Mouse (Mus musculus) embryonic fibroblast, embryonic 13.5 days (primary cell): ENCODE results near the gene Slc25a24. TPM values are rescaled to one million over a fixed set of nuclear protein-coding genes. Genes with fewer than 3 reads are reported as not detected.
A peak's percentile ranks its signal among the peaks of the same experiment; 100 is the strongest.

Experiments
- H3K27ac ChIP-seq: 2 replicates; pipeline ENCODE4 v1.5.1; 2012; ENCODE audit warnings: low read length, control low read depth, inconsistent platforms; ENCODE audit not compliant: insufficient read depth
- H3K4me1 ChIP-seq: 2 replicates; pipeline ENCODE4 v1.6.1; 2011; ENCODE audit warnings: low read length; ENCODE audit not compliant: control insufficient read depth, insufficient read depth
- H3K4me3 ChIP-seq: 2 replicates; pipeline ENCODE4 v1.5.1; 2011; ENCODE audit warnings: mild to moderate bottlenecking, control low read depth, low read length; ENCODE audit not compliant: insufficient read depth
- CTCF ChIP-seq: IDR thresholded peaks from 2 replicates; pipeline ENCODE4 v1.5.1; 2011; ENCODE audit warnings: mild to moderate bottlenecking, control low read depth, low read length, moderate library complexity, borderline replicate concordance; ENCODE audit not compliant: insufficient read depth
- POLR2A ChIP-seq: IDR thresholded peaks from 2 replicates; pipeline ENCODE4 v1.6.1; 2011; ENCODE audit warnings: low read depth, mild to moderate bottlenecking, control low read depth, low read length, moderate library complexity
- polyA plus RNA-seq: library from polyadenylated mRNA; stranded (reverse); fragments of >200 nt; gene quantifications from 2 replicates; pipeline ENCODE4 v1.2.4, GENCODE M21; 2011; ENCODE audit warnings: low read depth; ENCODE audit not compliant: missing spikeins, insufficient read length

The Slc25a24 gene
- polyA plus RNA-seq, 1 experiment: 58.7 TPM

DNA sequence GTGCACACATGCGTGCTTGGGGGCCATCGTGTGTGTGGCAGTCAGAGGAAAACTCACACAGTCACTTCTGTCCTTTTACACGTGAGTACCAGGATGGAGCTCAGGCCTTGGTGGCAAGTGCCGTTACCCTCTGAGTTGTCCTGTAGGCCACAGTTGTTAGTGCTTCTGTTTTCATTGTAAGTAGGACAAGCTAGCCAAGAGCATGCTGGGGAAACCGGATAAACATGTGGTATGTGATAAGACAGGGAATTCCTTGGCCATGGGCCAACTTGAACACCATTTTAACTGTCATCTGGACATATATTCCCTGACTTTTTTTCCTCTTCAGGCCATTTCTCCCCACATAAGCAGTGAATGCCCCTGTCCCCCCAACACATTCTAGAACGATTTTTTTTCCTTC is 2.6 kb downstream of the Slc25a24 start:
- Histone ChIP-seq H3K27ac (no peak overlapping the region), H3K4me3 (no peak overlapping the region), H3K4me1 (peaks cover 8% of the 10 kb centered on the region; the same call in 1 of the 2 replicates)
- TF ChIP-seq POLR2A: no peak
- TF ChIP-seq CTCF: no peak

DNA sequence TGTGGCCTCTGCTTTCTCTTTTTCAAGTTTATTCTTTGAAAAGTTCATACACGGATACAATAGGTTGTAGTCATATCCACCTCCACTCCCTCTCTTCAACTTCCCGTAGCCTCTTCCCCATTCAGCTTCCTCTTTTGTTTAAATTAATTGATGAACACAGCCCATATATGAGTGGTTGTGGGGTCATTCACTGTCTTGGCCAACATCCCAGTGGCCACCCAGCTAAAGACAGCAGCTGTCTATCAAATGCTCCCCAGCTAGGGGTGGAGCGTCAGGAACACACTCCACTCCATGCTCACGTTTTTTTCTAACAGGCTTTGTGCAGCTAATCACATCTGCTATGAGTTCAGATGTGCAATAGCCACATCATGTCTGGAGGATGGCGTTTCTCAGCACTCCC is 6.8 kb downstream of the Slc25a24 start:
- no peak overlapping the region for H3K4me3 ChIP-seq
- H3K4me1 ChIP-seq: peaks cover 5% of the 10 kb centered on the region; the same call in 1 of the 2 replicates
- no peak overlapping the region for H3K27ac ChIP-seq
- TF ChIP-seq CTCF: no peak
- no peak for TF ChIP-seq POLR2A

DNA sequence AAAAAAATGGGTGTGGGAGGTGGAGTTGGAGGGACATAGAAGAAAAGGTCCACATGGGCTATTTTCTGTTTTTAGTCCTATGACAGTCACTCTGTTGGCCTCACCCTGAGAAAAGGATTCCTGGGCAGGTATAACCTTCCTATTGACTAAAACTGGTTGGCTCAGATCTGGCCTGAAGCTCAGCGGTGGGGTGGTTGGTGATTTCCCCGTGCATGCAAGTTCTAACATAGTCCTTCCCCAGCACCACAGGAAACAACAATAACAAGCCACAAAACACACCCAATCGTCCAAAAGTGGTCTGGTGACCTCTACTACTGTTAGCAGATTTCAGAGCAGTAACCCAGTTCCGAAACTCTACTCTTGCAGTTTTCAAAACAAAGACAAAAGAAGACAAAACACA is 10.0 kb downstream of the Slc25a24 start:
- Histone ChIP-seq H3K4me3 (no peak overlapping the region), H3K27ac (no peak overlapping the region), H3K4me1 (no peaks in the 10 kb centered on the region)
- TF ChIP-seq CTCF (no peak), POLR2A (no peak)

DNA sequence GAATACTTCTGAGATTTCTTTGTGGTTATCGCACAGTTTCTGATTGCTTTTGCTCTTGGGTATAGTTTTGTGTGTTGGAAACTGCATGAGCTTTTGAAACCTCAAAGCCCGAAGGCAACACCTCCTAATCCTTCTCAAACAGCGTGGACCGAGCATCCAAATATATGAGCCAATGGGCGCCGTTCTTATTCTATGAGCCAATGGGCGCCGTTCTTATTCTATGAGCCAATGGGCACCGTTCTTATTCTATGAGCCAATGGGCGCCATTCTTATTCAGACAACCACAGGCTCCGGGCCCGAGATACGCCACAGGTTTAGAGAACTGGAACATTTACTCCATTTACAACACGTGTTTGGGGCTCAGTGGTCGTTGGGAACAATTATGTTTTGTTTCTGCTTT is 11.1 kb downstream of the Slc25a24 start:
- Histone ChIP-seq H3K27ac (no peak overlapping the region), H3K4me3 (no peak overlapping the region), H3K4me1 (no peaks in the 10 kb centered on the region)
- TF ChIP-seq POLR2A (no peak), CTCF (no peak)

DNA sequence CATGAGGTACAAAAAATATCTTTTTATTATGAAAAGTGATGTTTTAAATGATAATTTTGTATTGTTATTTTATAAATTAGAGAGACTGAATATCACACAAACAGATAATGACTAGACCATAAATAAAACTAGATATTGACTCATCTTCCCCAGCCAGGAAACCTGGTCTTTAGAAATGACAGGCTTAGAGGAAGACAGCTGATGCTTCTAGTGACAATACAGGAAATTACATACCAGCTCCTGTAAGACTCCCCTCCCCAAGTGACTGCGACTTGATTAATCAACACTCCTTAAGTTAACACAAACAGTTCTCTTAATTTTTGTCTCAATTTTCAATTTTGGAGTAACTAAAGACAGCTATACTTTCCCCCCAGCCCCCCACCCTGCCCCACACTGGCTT is 12.4 kb downstream of the Slc25a24 start:
- Histone ChIP-seq H3K27ac (no peak overlapping the region), H3K4me3 (no peak overlapping the region), H3K4me1 (no peaks in the 10 kb centered on the region)
- TF ChIP-seq POLR2A (no peak), CTCF (no peak)

DNA sequence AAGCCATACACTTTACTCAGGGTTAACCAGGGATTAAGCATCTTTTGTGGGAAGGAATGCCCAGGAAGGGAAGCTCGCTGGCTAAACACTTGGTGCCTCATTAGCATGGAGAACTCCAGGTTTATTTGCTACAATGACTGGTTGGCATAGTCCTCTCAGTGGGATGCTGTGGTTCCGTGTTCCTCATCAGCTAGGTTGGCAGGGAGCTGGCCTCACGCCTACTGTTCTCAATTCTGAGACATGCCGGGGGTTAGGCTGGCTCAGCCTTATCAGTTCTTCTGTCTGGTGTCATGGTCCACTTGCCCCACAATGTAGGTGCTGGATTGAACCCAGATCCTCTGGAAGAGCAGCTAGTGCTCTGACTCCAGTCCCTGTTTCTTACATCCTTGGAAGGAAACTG is 29.6 kb downstream of the Slc25a24 start:
- Histone ChIP-seq H3K4me3 (no peak overlapping the region), H3K27ac (no peak overlapping the region), H3K4me1 (peaks cover 15% of the 10 kb centered on the region)
- TF ChIP-seq CTCF (no peak), POLR2A (no peak)

DNA sequence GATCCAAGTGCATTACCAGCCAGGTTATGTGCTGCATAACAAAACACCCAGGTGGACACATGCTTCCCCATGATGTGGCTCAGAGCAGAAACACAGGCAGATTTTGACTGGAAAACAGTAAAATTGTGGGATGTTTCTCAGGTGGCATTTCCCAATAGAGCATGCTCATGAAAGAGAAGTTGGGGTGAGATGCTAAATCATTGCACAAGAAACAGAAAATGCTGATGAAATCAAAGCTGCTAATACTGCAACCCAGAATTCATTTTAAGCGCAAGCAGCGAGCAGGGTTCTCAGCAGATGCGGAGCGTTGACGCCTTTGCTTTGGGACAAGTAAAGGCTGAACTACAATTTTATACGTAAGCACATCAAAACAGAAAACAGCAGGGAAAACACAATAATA is 30.5 kb downstream of the Slc25a24 start:
- no peak for TF ChIP-seq POLR2A
- no peak for TF ChIP-seq CTCF
- Histone ChIP-seq H3K4me1 (peaks cover 17% of the 10 kb centered on the region), H3K27ac (no peak overlapping the region), H3K4me3 (no peak overlapping the region)

DNA sequence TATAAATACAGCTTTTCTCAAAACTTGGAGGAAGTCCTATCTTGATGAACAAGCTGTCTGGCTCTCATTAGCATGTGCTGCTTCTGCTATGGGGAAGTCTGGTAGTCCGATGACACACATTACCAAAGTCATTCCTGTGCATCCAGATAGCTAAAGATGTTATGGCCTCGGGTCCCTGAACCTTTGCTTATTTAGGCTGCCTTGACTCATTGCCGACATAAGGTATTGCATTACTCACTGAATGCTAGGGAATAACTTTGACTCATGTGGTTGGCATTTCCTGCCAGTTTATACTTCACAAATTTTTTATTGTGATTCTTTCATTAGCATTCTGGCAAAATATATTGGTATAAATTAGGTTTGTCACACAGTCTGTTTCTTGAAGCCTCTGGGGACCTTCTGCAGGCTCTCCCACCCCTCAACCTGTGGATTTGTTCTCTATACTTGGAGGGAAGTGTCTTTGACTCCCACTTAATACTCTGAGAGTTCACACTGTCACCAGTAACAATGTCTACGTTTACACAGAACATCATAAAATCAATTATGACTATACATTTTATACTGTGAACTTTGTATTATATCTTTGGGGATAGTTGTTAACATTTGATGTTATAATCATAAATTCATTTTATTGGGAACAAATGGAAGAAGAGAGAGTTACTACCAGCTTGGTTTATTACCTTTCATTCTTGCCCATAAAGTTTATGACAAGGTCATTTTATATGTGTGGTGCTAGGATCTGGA is 33.1 kb downstream of the Slc25a24 start:
- Histone ChIP-seq H3K4me1 (peaks cover 17% of the 10 kb centered on the region), H3K27ac (peak overlapping the region; percentile 86), H3K4me3 (no peak overlapping the region)
- TF ChIP-seq CTCF (no peak), POLR2A (no peak)

DNA sequence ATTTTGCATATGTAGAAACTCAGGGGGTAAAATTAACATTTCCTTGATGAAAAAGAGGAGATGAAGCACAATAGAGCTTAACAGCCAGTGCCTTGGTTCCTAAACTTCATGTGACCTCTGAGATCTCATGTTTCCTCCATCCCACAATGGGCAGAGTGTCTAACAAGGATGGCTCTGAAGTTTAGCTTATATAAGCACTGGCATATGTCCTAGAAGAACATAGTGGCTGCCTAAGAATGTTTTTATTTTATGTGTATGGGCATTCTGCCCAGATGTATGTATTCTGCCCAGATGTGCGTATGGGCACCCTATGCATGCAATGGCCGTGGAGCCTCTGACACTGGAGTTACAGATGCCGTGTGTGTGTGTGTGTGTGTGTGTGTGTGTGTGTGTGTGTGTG is 34.5 kb downstream of the Slc25a24 start:
- Histone ChIP-seq H3K27ac (peak overlapping the region; percentile 71), H3K4me1 (peaks cover 17% of the 10 kb centered on the region), H3K4me3 (no peak overlapping the region)
- TF ChIP-seq CTCF: no peak
- no peak for TF ChIP-seq POLR2A

DNA sequence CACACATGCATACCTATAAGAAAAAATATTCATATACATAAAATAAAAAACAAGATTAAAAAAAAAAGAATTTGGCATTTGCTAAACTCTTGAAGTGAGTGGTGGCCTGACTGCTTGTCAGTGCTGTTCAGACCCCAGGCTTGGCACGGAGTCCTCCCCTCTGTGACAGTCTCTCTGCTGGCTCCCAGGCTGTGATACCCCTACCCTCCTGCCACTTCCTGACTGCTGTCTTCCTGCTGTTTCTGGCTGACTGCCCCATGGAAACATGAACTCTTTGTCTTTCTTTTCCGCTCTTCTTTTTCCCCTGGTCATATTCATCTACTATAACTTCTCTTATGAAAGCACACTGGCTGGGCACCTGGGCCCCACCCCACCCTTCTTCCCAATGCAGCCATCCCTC is 41.1 kb downstream of the Slc25a24 start:
- TF ChIP-seq POLR2A (no peak), CTCF (no peak)
- no peak overlapping the region for H3K4me3 ChIP-seq

DNA sequence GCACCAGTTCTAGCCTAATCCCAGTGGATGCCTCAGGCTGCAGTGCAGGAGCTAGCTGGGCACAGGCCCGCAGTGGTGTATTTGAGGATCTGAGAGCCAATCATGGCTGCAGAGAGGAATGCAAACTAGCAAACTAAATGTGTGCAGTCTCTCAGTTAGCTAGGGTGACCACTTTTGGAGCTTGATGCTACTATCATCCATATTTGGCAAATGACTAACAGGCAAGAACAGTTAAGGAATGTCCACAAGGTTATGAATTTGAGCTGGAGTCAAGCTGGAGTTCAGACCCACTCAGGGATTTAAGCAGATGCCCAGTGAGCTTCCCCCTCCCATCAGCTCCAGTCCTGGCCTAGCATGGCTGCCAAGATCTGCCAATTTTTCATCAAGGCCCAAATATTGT is 41.7 kb downstream of the Slc25a24 start:
- peaks cover 12% of the 10 kb centered on the region for H3K4me1 ChIP-seq
- TF ChIP-seq CTCF (no peak), POLR2A (no peak)
- no peak overlapping the region for H3K4me3 ChIP-seq
- peak overlapping the region; percentile 98 for H3K27ac ChIP-seq

More for the DNA sequence above, 41.1 kb downstream of the Slc25a24 start:
- H3K27ac ChIP-seq: peak overlapping the region; percentile 82
- peaks cover 12% of the 10 kb centered on the region for H3K4me1 ChIP-seq
